Mouse (Mus musculus): ENCODE data around the gene Muc5ac. TPM values are rescaled to one million over a fixed set of nuclear protein-coding genes. Genes with fewer than 3 reads are reported as not detected.

Gene Muc5ac
- polyA plus RNA-seq (2017; shearing (Covaris generic)) = not detected

GRCm38 (mm10) chr7:141788677-141789452 is at the start of gene Muc5ac:
TSS of gene Muc5ac (plus strand) at chr7:141788972.

GRCm38 (mm10) chr7:141838779-141839178 is 50.0 kb downstream of the Muc5ac start, which contains the start of gene Muc5b:
TSS of gene Muc5b (plus strand) at chr7:141839070.

Other genes starting within 250 kb of the Muc5ac start
- 24.9 TPM for gene Chid1, start 249.1 kb upstream of the Muc5ac start, polyA plus RNA-seq (2017; shearing (Covaris generic))
- gene Ap2a2, start 226.8 kb upstream of the Muc5ac start, polyA plus RNA-seq (2017; shearing (Covaris generic)) = 25.5 TPM
- gene Muc6, start 133.7 kb upstream of the Muc5ac start, polyA plus RNA-seq (2017; shearing (Covaris generic)) = 0.18 TPM
- gene Muc2, start 98.6 kb upstream of the Muc5ac start, polyA plus RNA-seq (2017; shearing (Covaris generic)) = not detected
- gene Muc5b, start 50.1 kb downstream of the Muc5ac start, polyA plus RNA-seq (2017; shearing (Covaris generic)) = 0.02 TPM
- gene Tollip, start 129.5 kb downstream of the Muc5ac start, polyA plus RNA-seq (2017; shearing (Covaris generic)) = 56.7 TPM
- gene Brsk2, start 160.8 kb downstream of the Muc5ac start, polyA plus RNA-seq (2017; shearing (Covaris generic)) = 0.68 TPM

Data from inflammation-experienced regulatory T-cells, adult 16 weeks (primary cell).